Mouse (Mus musculus) CH12.LX (cell line): ENCODE data around the gene Cldn18.

Source experiments
- CHD1 ChIP-seq: IDR thresholded peaks from 2 replicates; pipeline ENCODE4 v1.6.1; 2012; ENCODE audit warnings: low read depth, low read length, improper control_type of control experiment, inconsistent platforms
- CTCF ChIP-seq, 2 experiments: IDR thresholded peaks in 1 of 2; conservative IDR thresholded peaks in 1 of 2; 2 replicates each; pipeline ENCODE4 v1.5.1; 2011 to 2012; ENCODE audit warnings: low read depth in 2 of 2, low read length in 2 of 2, improper control_type of control experiment in 1 of 2, inconsistent platforms in 1 of 2, mild to moderate bottlenecking in 1 of 2, moderate library complexity in 1 of 2
- HCFC1 ChIP-seq: IDR thresholded peaks from 2 replicates; pipeline ENCODE4 v1.6.1; 2012; ENCODE audit warnings: low read depth, mild to moderate bottlenecking, inconsistent platforms, low read length, improper control_type of control experiment
- POLR2A ChIP-seq: IDR thresholded peaks from 2 replicates; pipeline ENCODE4 v1.6.1; 2011; ENCODE audit warnings: low read depth, mild to moderate bottlenecking, improper control_type of control experiment, low read length
- SMC3 ChIP-seq: IDR thresholded peaks from 2 replicates; pipeline ENCODE4 v1.6.1; 2011; ENCODE audit warnings: low read depth, low read length, improper control_type of control experiment
- TBP ChIP-seq: conservative IDR thresholded peaks from 2 replicates; pipeline ENCODE4 v1.6.1; 2011; ENCODE audit warnings: low read depth, low read length, improper control_type of control experiment
- USF1 ChIP-seq: IDR thresholded peaks from 2 replicates; pipeline ENCODE4 v1.6.1; 2014; ENCODE audit warnings: low read depth, mild to moderate bottlenecking, inconsistent platforms, low read length, improper control_type of control experiment

DNA sequence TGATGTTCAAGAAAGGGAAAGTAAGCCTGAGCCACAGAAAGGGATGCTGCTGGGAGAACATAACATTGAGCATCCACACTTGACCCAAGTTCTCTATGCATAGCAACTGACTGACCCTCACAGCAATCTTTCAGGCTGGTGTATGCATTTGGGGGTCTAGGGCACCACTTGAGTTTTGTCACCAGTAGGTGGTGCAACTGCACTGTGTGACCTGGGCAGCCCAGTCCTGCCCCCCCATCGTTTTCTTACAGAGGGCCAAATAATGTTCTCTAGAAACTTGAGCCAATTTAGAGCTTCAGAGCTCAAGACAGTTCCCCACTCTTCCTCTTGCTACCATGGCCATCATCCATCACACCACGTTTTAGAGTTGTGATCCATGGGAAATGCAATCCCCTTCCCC lies 45.5 kb downstream of the Cldn18 start:
- no peak for TF ChIP-seq POLR2A
- peak in 1 of 2 experiments; percentile 18; a peak in 1 of 4 replicates for TF ChIP-seq CTCF (conservative IDR thresholded peaks at IDR 0.05 in 1 of 2, IDR thresholded peaks at IDR 0.05 in 1 of 2; ENCODE audit: low read depth in 2 of 2, low read length in 2 of 2)
- no peak for TF ChIP-seq HCFC1
- no peak for TF ChIP-seq CHD1
- no peak for TF ChIP-seq SMC3
- no peak for TF ChIP-seq TBP
- no peak for TF ChIP-seq USF1
